Mouse (Mus musculus): ENCODE measurements at regions not wholly inside any gene's neighbourhood (a gene's known extent, or its start where the extent isn't known, plus 50 kb on each side); places are given as distances from the start of the nearest gene placed in this dataset.

DNA sequence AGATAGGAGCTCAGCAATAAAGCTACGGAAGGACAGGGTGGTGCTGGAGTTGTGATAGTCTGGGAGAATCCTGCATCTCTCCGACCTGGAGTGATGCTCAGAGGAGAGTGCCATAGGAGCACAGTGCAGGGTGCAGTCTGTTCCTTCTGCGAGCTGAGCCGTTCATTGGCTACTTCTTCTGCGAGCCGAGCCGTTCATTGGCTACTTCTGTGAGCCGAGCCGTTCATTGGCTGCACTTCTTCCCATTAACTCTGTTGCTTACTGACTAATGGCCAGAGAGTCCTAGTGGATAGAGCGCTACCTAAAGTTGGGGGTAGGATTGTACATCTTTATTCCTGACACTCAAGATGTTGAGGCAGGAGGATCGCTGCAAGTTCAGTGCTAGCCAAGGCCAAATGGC lies 222.3 kb upstream of the Map3k1 start:
- DNase-seq, result no peak
- intact Hi-C loops (cut with DNase I), result no loop called here

- intact Hi-C loops (cut with DNase I), result no loop called here
Observed at GRCm38 (mm10) chr13:112031631-112032320, 223.0 kb upstream of the Map3k1 start.

GRCm38 (mm10) chr13:112037731-112038380 lies 229.1 kb upstream of the Map3k1 start:
- DNase-seq, result no peak
- intact Hi-C loops (cut with DNase I), result no loop called here

More at GRCm38 (mm10) chr13:112031631-112032320, 223.0 kb upstream of the Map3k1 start:
- no peak for DNase-seq

GRCm38 (mm10) chr13:112038556-112039304 lies 229.9 kb upstream of the Map3k1 start:
- intact Hi-C loops (cut with DNase I), result no loop called here
- no peak for DNase-seq

DNA sequence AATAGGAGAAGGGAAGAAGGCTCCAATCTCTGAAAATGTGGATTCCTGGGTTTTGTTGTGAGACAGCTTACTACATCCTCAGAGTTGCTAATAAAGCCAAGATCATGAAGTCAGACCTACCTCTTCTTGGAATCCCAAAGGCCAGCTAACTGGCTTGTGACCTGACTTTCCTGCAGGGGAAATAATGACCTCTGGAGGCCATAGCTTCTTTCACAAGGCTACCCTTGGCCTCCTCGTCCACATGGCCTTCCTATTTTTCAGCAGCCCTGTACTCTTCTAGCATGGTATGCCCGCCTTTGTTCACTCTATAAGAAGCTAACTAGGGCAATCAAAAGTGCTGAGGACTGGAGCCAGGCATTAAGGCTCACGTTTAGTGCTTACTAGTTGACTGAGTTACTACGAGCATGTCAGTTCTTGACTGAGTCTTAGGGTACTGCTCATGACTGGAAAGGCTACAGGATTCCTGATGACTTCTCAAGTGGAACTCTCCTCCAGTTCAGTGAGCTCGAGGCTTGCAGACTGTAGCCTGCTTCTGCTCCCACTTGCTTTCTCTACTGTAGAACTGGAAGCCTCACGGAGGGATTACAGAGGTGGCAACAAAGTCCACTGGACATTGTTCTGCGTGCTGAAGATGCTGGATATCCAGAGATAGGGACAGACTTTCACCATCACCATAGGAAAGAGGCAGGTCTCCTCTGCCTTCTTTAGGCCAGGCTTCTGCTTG lies 230.8 kb upstream of the Map3k1 start:
- intact Hi-C loops (cut with DNase I), result no loop called here

DNA sequence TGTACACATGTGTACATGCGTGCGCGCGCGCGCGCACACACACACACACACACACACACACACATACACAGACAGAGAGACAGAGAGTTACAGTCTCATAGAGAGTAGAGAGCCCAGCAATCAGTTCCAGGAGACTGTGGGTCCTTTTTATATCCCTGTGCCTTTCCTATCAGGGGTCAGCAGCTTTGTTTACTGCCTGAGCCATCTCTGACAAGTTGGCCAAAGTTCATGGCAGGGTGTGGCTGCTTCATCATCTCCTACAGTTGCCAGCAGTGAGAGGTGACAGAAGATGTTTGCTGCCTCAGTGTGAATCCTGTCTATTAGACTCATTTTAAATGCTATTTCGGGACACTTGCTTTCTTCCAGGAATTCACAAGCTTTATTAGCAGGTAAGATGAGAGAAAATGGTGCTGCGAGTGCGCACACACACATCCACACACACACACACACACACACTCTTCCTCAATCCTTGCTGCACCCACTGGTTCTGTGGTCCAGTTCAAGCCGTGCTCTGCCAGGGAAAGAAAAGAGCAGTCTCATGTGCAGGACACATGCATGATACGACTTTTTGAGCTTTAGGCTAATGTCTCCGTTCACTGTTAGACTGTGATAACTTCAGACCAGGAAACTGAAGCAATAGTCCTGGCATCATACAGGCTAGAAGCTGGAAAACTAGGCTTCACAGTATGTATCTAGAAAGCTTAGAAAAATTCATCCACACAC lies 234.9 kb upstream of the Map3k1 start:
- intact Hi-C loops (cut with DNase I), result no loop called here

More for the DNA sequence above, 230.8 kb upstream of the Map3k1 start:
- no peak for DNase-seq

GRCm38 (mm10) chr13:112044372-112044771 lies 235.6 kb upstream of the Map3k1 start:
- intact Hi-C loops (cut with DNase I), result no loop called here
- no peak for DNase-seq

More for the DNA sequence above, 234.9 kb upstream of the Map3k1 start:
- no peak for DNase-seq

DNA sequence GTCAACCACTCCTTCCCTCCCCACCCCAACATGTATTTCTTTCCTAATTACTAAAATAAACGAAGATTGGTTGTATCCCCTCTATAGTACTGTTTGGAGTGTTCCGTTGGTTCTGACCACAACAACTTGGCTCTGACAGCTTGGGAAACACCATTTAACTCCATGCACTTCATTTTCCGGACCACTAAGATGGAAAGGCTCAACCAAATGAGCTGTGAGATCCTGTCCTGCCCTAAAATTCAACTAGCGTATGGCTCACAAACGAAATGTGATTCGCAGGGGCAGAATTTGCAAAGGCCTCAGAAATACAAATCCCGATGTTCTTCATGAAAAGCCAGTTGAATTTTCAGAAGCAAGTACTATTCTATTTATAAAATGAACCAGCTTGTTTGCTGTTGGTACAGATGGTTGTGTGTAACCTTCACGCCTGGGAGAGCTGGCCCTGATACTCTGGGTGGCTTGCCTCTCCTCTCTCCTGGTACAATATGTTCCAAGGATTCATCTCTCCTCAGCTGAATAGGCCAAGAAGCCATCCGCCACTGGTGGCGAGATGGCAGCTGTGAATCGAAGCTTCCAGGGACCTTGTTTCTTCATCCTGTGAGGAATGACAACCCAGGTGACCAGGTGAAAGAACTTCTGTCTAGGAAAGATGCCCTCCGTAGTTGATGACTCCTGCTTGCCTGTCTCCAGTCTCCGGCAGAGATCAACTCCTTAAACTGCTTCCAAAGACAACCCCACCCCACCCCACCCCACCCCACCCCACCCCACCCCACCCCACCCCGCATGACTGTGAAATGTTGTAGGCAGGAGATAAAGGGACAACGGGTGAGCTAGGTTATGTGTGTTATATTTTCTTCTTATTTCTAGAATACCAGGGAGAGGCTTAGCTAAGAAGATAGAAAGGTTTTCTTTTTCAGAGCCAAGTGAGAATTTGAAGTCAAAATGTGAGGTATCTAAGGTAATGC lies 237.7 kb upstream of the Map3k1 start:
- peak; percentile 72 for DNase-seq
- intact Hi-C loops (cut with DNase I), result no loop called here

DNA sequence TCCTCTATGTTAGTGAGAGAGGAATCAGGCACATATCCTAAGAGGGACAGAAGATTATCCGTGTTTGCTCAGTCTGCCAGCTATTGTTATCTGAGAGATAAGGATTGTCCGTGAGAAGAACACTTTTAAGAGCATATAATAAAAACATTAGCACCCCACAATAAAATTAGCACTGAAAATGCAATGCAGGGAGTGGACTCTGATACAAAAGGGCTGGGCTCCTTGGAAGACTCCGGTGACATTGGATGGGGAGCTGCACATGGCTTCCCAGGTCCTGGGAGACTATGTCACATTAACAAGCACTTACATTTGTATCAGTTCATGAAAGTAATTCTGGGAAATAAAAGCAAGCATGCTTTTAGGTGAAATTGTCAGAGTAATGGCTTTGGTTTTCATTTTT lies 238.6 kb upstream of the Map3k1 start:
- intact Hi-C loops (cut with DNase I), result no loop called here
- no peak for DNase-seq

DNA sequence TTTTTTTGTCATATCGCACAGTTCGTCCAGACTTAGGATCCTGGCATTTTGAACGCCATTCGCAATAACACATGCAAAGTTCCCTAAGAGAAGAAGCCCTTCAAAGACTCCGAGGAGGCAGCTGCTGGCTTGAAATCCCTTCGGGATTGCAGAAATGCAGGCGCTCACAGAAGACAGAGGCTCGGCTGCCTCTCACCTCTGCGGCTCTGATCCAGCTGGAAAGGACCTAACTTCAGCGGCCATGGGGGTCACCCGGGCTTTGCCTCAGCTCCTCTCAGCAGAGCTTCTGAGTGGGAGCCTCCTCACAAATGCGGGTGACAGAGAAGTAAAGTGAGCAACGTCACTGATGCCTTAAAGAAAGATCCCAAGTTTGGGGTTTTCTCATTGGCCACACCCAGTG lies 239.1 kb upstream of the Map3k1 start:
- DNase-seq, result no peak
- intact Hi-C loops (cut with DNase I), result no loop called here

GRCm38 (mm10) chr13:112048327-112048726 lies 239.5 kb upstream of the Map3k1 start:
- DNase-seq, result no peak

DNA sequence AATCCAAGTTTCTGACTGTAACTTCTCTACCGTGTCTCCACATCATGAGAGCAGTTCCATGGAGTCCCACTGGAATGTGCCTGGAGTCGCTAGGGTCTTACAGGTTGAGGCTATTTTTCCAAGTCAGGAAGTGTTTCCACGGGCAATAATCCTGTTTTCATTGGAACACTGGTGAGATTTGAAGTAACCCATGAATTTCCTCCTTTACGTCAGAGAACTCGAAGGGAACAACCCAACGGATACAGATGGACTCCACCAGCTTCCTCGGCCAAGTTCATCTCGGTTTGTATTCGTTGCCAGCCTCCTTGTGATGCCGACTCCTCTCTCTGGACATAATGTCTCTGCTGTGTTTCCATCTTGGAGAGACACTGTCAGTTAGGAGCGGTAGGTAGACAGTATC lies 237.4 kb upstream of the Ankrd55 start:
- DNase-seq, result no peak
- intact Hi-C loops (cut with DNase I), result no loop called here

More at GRCm38 (mm10) chr13:112048327-112048726, 239.5 kb upstream of the Map3k1 start:
- intact Hi-C loops (cut with DNase I), result no loop called here

GRCm38 (mm10) chr13:112052011-112052410 lies 236.2 kb upstream of the Ankrd55 start:
- DNase-seq, result no peak
- intact Hi-C loops (cut with DNase I), result no loop called here

GRCm38 (mm10) chr13:112052456-112052855 lies 235.8 kb upstream of the Ankrd55 start:
- no peak for DNase-seq
- intact Hi-C loops (cut with DNase I), result no loop called here

- no peak for DNase-seq
- intact Hi-C loops (cut with DNase I), result no loop called here
Observed at GRCm38 (mm10) chr13:112054879-112055371, 233.3 kb upstream of the Ankrd55 start.

DNA sequence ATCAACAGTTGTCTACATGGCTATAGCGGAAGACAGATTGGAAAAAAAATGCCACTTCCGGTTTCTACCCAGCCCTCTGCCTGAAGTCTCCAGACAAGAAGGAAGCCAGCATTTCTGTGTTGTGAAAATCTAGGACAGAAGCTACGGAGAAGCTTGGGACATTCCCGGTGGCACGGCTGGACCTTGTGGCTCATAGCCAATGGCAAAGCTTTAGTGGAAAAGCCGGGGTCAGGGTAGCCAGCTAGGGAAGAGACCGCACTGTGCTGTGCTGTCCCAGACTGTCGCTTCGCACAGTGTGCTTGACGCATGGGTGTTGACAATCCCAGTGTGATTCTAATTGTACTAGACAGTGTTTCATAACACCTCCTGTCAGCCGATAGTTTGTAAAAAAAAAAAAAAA lies 230.0 kb upstream of the Ankrd55 start:
- intact Hi-C loops (cut with DNase I), result no loop called here
- DNase-seq, result peak; percentile 44

DNA sequence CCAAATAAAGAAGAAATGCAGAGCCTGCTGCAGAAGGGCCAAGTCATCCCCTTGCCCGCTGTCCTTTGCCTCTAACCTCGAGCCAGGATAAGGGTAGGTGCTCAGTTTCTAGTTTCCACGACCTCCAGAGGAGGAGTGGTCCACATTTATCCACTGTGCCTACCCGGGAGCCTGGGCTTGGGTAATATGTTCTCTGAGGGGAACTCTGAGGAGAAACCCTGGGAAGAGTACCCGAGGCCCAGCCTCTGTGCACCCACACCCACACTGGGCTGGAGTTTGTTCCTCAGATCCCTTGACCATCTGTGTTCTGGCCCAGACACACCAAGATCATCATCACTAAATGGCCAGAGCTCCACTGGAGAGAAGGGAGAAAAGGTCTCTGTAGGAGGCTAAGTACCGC lies 229.5 kb upstream of the Ankrd55 start:
- intact Hi-C loops (cut with DNase I), result no loop called here
- DNase-seq, result no peak

DNA sequence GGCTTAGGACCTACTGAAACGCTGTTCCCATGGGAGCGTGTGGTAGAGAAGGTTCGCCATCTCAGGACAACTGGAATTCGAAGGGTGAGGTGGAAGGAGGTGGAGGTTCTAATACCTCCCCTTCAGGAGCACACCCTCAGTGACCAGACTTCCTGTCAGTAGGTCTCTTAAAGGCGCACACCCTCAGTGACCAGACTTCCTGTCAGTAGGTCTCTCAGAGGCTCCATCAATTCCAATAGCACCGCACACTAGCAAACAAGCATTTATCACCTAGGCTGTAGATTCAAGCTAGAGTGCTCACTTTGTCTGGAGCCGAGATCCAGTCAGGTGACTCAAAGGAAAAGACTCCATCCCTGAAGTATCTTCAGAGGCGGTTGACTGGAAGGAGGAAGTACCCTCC lies 226.2 kb upstream of the Ankrd55 start:
- no peak for DNase-seq
- intact Hi-C loops (cut with DNase I), result no loop called here

All from left cerebral cortex, postnatal 4 days (tissue).